Mouse (Mus musculus) kidney, embryonic 14.5 days (tissue): ENCODE results near the gene H2-Q10. TPM values are rescaled to one million over a fixed set of nuclear protein-coding genes. Genes with fewer than 3 reads are reported as not detected.
"Not testable (repeated sequence)": the region's sequence is repeated elsewhere in the genome, so short reads cannot be mapped to it uniquely, and the experiment has no call there.

Experiments used
- ATAC-seq: fragments of 200-750 bp; cut with Nextera tagmentation; 2 replicates; pipeline ENCODE4 v1.8.0; 2017; ENCODE audit warnings: moderate number of reproducible peaks, mild to moderate bottlenecking, moderate TSS enrichment, moderate library complexity; ENCODE audit not compliant: low FRiP score, low TSS enrichment
- H3K27ac ChIP-seq: fragments of 300-500 bp; sonication (generic); 2 replicates; pipeline ENCODE4 v1.5.1; 2014; ENCODE audit warnings: low read depth, mild to moderate bottlenecking, low read length, moderate library complexity, mixed read lengths
- H3K27me3 ChIP-seq: fragments of 300-500 bp; sonication (generic); 2 replicates; pipeline ENCODE4 v1.6.1; 2014; ENCODE audit warnings: mild to moderate bottlenecking, low read length; ENCODE audit not compliant: control insufficient read depth, insufficient read depth
- H3K36me3 ChIP-seq: fragments of 300-500 bp; sonication (generic); 2 replicates; pipeline ENCODE4 v1.6.1; 2014; ENCODE audit warnings: low read length, mixed read lengths; ENCODE audit not compliant: control insufficient read depth, insufficient read depth
- H3K4me1 ChIP-seq: fragments of 300-500 bp; sonication (generic); 2 replicates; pipeline ENCODE4 v1.6.1; 2014; ENCODE audit warnings: low read length, mixed read lengths; ENCODE audit not compliant: control insufficient read depth, insufficient read depth
- H3K4me2 ChIP-seq: fragments of 300-500 bp; sonication (generic); replicated peaks from 2 replicates; pipeline ENCODE4 v1.6.1; 2014; ENCODE audit warnings: low read depth, mild to moderate bottlenecking, low read length
- H3K4me3 ChIP-seq: fragments of 300-500 bp; sonication (generic); 2 replicates; pipeline ENCODE4 v1.5.1; 2014; ENCODE audit warnings: mild to moderate bottlenecking, low read length
- H3K9ac ChIP-seq: fragments of 300-500 bp; sonication (generic); 2 replicates; pipeline ENCODE4 v1.6.1; 2014; ENCODE audit warnings: low read depth, mild to moderate bottlenecking, low read length, moderate library complexity
- H3K9me3 ChIP-seq: fragments of 300-500 bp; sonication (generic); 2 replicates; pipeline ENCODE4 v1.6.1; 2016; ENCODE audit warnings: low read length; ENCODE audit not compliant: control insufficient read depth
- WGBS: fragments of 180-500 bp; shearing (Covaris S2); extraction: QIAGEN DNeasy Blood & Tissue Kit; methylation state at CpG from one replicate; pipeline ENCODE4 v1.1.7; 2014; 5-methylcytosine and 5-hydroxymethylcytosine counted together
- polyA plus RNA-seq: library from polyadenylated mRNA; unstranded; fragments of >200 nt; fragmentation: Nextera tagmentation; extraction: Ambion mirVana; gene quantifications from 2 replicates; pipeline ENCODE4 v1.2.1, GENCODE M21; 2014

H2-Q10 gene
- polyA plus RNA-seq, 1 experiment from 2014 or later, result 0.39 TPM

DNA sequence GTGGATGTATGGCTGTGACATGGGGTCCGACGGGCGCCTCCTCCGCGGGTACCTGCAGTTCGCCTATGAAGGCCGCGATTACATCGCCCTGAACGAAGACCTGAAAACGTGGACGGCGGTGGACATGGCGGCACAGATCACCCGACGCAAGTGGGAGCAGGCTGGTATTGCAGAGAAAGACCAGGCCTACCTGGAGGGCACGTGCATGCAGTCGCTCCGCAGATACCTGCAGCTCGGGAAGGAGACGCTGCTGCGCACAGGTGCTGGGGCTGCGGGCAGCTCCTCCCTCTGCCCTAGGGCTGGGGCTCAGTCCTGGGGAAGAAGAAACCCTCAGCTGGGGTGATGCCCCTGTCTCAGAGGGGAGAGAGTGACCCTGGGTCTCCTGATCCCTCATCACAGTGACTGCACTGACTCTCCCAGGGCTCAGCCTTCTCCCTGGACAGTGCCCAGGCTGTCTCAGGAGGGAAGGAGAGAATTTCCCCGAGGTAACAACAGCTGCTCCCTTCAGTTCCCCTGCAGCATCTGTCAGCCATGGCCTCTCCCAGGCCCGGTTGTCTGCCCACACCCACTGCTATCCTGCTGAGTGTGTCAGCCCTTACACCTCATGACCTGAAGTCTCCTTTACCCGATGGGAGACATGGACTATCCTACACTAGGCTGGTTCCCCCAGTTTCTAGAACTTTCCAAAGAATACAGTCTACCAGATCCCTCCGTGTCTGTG is 29.8 kb upstream of the H2-Q10 start:
- not testable (repeated sequence) for H3K9me3 ChIP-seq, H3K27ac ChIP-seq, H3K27me3 ChIP-seq, H3K9ac ChIP-seq, H3K4me2 ChIP-seq, H3K36me3 ChIP-seq, ATAC-seq, H3K4me1 ChIP-seq, H3K4me3 ChIP-seq
- 57% methylated on average over 21 of the region's 27 CpGs for WGBS

DNA sequence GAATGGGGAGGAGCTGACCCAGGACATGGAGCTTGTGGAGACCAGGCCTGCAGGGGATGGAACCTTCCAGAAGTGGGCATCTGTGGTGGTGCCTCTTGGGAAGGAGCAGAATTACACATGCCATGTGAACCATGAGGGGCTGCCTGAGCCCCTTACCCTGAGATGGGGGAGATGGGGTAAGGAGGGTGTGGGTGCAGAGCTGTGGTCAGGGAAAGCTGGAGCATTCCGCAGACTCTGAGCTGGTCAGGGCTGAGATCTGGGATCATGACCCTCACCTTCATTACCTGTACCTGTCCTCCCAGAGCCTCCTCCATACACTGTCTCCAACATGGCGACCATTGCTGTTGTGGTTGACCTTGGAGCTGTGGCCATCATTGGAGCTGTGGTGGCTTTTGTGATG is 27.5 kb upstream of the H2-Q10 start:
- H3K4me3 ChIP-seq, H3K9me3 ChIP-seq, H3K27ac ChIP-seq, ATAC-seq, H3K4me2 ChIP-seq, H3K9ac ChIP-seq, H3K27me3 ChIP-seq, H3K4me1 ChIP-seq, H3K36me3 ChIP-seq: not testable (repeated sequence)
- 88% methylated on average over 2 of the region's 2 CpGs for WGBS

DNA sequence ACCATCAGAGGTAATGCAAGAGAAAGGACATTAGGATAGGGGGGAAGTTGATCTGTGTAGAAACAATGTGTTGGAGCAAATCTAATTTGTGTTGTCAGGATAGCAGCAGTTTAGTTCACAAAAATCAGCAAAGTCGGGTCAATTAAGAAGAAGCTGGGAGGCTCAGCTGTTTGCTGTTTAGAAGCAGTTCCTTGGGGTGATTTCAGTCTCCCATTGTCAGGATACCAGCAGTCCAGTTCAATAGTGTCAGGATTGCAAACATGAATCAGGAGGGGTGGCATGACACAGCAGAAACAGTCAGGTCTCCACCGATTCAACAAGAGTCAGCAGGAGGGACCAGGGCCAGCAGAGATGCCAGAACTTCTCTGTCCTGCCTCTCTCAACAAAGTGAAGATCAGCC is 25.4 kb upstream of the H2-Q10 start:
- not testable (repeated sequence) for H3K27me3 ChIP-seq, H3K27ac ChIP-seq, H3K9ac ChIP-seq, H3K36me3 ChIP-seq, H3K4me2 ChIP-seq, H3K4me1 ChIP-seq, H3K9me3 ChIP-seq, H3K4me3 ChIP-seq, ATAC-seq
- 91% methylated on average over 2 of the region's 2 CpGs for WGBS

DNA sequence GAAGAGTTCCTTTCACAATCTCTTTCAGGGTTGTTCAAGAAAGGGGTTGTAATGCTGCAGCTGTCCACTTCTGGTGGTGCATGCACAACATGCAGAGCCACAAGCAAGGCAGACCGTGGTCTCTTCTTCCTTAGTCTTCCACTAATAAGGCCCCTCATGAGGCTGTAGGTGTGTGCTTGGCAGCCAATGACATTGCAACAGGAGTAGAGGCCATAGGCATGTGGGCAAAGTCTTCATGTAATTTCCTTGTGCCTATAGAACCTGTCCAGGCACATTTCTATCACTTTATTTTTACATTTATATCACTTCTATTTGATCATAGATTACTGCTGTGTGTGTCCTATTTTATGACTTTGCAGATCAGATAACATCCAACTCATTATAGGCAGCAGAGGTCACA is 11.6 kb upstream of the H2-Q10 start:
- H3K9ac ChIP-seq, H3K27ac ChIP-seq, H3K36me3 ChIP-seq, H3K9me3 ChIP-seq, H3K4me2 ChIP-seq, H3K27me3 ChIP-seq, H3K4me1 ChIP-seq, H3K4me3 ChIP-seq, ATAC-seq: not testable (repeated sequence)
- no CpG with 5 or more reads among the region's 1 CpGs for WGBS

DNA sequence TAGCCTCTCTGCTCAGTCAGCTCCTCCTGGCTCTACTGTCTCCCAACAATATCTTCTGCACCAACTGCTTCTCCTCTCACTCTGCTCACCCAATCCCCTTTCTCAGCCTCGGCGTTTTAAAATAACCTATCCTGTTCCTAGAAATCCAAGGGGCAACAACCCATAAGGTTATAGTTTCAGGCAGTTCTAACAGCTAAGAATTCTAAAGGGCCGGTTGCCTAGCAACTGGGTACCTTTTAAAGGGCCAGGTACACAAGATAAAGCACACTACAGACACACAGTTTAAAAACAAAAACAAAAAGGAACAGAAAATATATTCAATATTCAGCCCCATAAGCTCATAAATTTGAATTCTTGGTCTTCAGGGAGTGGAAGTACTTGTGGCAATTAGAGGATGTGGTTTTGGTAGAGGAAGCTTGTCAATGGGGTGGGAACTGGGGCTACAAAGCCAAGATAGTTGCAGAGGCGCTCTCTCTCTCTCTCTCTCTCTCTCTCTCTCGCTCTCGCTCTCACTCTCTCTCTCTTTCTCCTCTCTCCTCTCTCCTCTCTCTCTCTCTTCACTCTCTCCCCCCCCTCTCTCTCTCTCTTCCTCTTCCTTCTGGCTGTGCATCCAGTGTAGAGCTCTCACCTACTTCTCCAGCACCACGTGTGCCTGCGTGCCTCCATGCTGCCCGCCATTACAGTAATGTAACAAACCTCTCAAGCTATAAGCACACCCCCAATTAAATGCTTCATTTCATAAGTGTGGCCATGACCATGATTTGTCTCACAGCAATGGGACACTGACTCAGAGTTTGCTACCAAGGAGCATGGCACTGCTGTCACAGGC is 9.2 kb upstream of the H2-Q10 start:
- 58% methylated on average over 3 of the region's 9 CpGs for WGBS
- not testable (repeated sequence) for H3K27me3 ChIP-seq, H3K27ac ChIP-seq, H3K36me3 ChIP-seq, ATAC-seq, H3K9ac ChIP-seq, H3K4me1 ChIP-seq, H3K9me3 ChIP-seq, H3K4me2 ChIP-seq, H3K4me3 ChIP-seq

DNA sequence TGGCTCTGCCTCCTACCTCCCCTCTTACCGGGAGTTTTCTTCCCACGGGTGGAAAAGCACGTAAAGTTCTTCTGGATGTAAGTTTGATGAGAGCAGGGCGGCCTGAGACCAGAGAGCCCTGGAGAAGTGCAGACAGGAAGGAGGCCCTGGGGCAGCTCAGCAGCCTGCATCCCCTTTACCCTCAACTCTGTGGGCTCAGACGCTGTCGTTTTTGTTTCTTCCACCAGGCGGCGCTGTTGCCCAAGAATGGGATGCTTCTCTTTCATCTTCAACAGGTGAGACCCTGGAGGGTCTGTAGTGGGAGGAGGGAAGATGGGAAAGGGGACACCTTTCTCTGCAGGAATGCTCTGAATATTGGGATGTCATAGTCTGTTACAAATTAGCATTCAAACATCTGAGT is 4.2 kb upstream of the H2-Q10 start:
- not testable (repeated sequence) for H3K4me1 ChIP-seq, ATAC-seq, H3K27ac ChIP-seq, H3K4me3 ChIP-seq, H3K9ac ChIP-seq, H3K9me3 ChIP-seq, H3K4me2 ChIP-seq, H3K36me3 ChIP-seq
- peaks cover 23% of the 10 kb centered on the region for H3K27me3 ChIP-seq
- WGBS, result 6% methylated on average over 8 of the region's 8 CpGs

DNA sequence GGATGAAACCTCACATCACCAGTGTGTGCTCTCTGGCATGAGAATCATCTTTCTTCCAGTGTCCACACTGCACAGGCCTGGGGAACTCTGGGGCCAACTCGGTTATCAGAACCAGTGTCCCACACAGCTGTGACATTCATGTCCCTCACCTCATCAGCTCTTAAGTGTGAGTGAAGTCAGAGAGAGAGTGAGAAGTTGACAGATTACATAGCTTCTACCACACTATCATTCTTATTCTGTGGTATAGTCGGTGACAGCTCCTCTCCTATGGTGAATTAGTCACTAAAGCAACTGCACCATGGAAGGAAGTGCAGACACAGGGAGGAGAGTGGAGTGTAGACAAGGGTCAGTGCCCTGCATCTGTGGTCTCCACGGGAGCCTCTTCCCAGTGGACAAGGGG is 953 bp upstream of the H2-Q10 start:
- H3K36me3 ChIP-seq, H3K4me1 ChIP-seq, ATAC-seq, H3K4me2 ChIP-seq, H3K9me3 ChIP-seq, H3K27ac ChIP-seq, H3K9ac ChIP-seq, H3K4me3 ChIP-seq: not testable (repeated sequence)
- peaks cover 25% of the 10 kb centered on the region for H3K27me3 ChIP-seq
- 61% methylated on average over 3 of the region's 3 CpGs for WGBS

DNA sequence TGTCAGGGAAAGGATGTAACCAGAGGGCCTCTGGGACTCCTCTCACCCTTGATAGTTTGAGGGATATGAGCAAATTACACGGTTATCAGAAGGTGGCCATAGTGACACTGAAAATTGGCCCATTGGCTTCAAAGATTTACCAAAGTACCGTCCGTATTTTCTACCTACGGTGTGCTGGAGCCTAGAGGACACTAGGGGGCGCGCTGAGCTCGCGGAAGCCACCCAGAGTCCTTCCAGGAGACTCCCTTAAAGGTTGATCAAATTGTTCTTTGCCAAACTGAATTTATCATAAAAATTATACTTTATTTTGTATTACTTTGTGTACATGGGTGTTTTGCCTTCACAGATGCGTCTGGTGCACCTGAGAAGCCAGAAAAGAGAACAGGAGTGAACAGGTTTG is 14.2 kb downstream of the H2-Q10 start:
- H3K9ac ChIP-seq, result no peak overlapping the region
- H3K9me3 ChIP-seq, result no peaks in the 10 kb centered on the region
- 2% methylated on average over 9 of the region's 9 CpGs for WGBS
- H3K4me3 ChIP-seq, result no peak overlapping the region
- no peak overlapping the region for H3K4me2 ChIP-seq
- ATAC-seq, result peak; percentile 12; the same call in 1 of the 2 replicates
- H3K36me3 ChIP-seq, result no peaks in the 10 kb centered on the region
- H3K4me1 ChIP-seq, result no peaks in the 10 kb centered on the region
- H3K27ac ChIP-seq, result no peak overlapping the region
- H3K27me3 ChIP-seq, result no peaks in the 10 kb centered on the region

DNA sequence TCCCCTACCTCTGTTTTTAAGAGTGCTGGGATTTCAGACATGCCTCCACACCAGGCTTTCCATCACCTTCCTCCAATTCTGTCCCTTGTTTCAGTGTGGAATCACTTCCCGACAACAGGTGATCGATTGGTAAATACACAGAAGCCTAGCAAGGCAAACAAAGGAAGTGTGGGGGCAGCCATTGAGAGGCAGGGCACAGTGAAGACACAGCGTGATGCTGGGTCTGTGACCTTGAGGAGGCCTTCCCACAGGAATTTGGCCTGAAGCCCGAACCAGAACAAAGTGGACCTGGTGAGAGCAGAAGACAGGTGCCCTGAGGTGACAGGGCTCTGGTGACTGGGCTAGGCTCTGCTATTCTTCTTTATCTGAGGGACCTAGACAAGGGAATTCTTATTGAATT is 15.8 kb downstream of the H2-Q10 start:
- no peak for ATAC-seq
- WGBS, result 43% methylated on average over 4 of the region's 4 CpGs
- no peak overlapping the region for H3K27ac ChIP-seq
- no peaks in the 10 kb centered on the region for H3K36me3 ChIP-seq
- H3K27me3 ChIP-seq, result no peaks in the 10 kb centered on the region
- no peak overlapping the region for H3K4me2 ChIP-seq
- no peaks in the 10 kb centered on the region for H3K4me1 ChIP-seq
- no peak overlapping the region for H3K9ac ChIP-seq
- no peak overlapping the region for H3K4me3 ChIP-seq
- no peaks in the 10 kb centered on the region for H3K9me3 ChIP-seq
